ENCODE assay signal across 32 mouse cellular contexts in the genomic region with DNA sequence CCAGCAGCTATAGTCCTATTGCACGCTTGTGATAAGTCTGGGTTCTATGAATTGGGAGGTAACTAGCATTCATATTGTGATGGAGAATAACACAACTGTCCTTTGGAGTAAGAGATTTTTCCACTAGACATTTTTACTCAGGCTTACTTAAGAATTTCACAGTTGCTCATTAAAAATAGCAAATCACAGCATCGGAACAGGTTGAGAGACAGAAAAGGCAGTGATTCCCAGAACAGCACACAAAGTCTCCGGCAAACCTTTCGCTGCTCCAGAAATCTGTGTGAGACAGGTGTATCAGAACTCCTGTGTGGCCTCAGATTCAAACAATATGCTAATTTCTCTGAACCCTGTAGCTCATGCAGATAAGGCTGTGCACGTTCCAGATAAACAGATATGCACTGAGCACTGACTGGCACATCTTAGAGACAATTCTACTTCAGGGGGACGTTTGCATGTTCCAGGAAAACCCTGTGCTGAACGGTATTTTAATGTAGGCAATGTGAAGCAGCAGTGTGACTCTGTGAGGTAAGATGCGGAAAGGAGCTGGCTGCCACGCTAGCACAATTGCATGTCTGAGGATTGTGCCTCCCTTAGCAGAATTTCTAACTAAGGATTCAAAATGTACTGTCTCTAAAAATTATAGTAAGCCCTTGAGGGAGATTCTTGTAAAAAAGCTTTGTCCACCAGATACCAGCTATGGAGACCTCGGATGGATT.
DNase-seq lines count a peak whose midpoint lies in the region; ATAC-seq and TF ChIP-seq lines count a peak whose summit lies in the region.
"Had no signal": no experiment of that assay in that cellular context is flagged by ENCODE, and none has a peak within 500 bp of the region (broad histone marks: within the 10 kb centered on the region; RNA-seq: fewer than 3 reads in every experiment).

No protein-coding gene starts in this region.

- H3K4me1 ChIP-seq in midbrain, postnatal 0 days (ENCODE audit: insufficient read depth, low read length): no peaks in the 10 kb centered on the region
- no peaks in the 10 kb centered on the region for H3K4me1 ChIP-seq in midbrain, embryonic 15.5 days
- H3K4me1 ChIP-seq: embryonic facial prominence, embryonic 10.5 days; embryonic facial prominence, embryonic 15.5 days; intestine, embryonic 15.5 days; limb, embryonic 10.5 days; limb, embryonic 15.5 days; liver, embryonic 13.5 days; megakaryocyte, embryonic 14.5 days; midbrain, embryonic 13.5 days; stomach, embryonic 15.5 days had no signal

- no peak overlapping the region for H3K4me3 ChIP-seq in midbrain, postnatal 0 days (ENCODE audit: low read depth, low read length)
- no peak overlapping the region for H3K4me3 ChIP-seq in midbrain, embryonic 15.5 days
- H3K4me3 ChIP-seq: embryonic facial prominence, embryonic 10.5 days; embryonic facial prominence, embryonic 15.5 days; intestine, embryonic 15.5 days; limb, embryonic 10.5 days; limb, embryonic 15.5 days; liver, embryonic 13.5 days; megakaryocyte, embryonic 14.5 days; midbrain, embryonic 13.5 days; stomach, embryonic 15.5 days had no signal

- no peaks in the 10 kb centered on the region for H3K36me3 ChIP-seq in midbrain, postnatal 0 days (ENCODE audit: insufficient read depth, low read length)
- no peaks in the 10 kb centered on the region for H3K36me3 ChIP-seq in midbrain, embryonic 15.5 days (replicated peaks)
- H3K36me3 ChIP-seq: embryonic facial prominence, embryonic 10.5 days; embryonic facial prominence, embryonic 15.5 days; G1E; intestine, embryonic 15.5 days; limb, embryonic 10.5 days; limb, embryonic 15.5 days; liver, embryonic 13.5 days; midbrain, embryonic 13.5 days; stomach, embryonic 15.5 days had no signal

- 65% methylated on average over 10 of the region's 10 CpGs for WGBS in midbrain, postnatal 0 days
- WGBS in midbrain, embryonic 15.5 days: 76% methylated on average over 10 of the region's 10 CpGs

- no peaks in the 10 kb centered on the region for H3K27me3 ChIP-seq in midbrain, postnatal 0 days (ENCODE audit: insufficient read depth, low read length)
- no peaks in the 10 kb centered on the region for H3K27me3 ChIP-seq in midbrain, embryonic 15.5 days (replicated peaks)
- H3K27me3 ChIP-seq: embryonic facial prominence, embryonic 15.5 days; intestine, embryonic 15.5 days; limb, embryonic 15.5 days; liver, embryonic 13.5 days; megakaryocyte, embryonic 14.5 days; midbrain, embryonic 13.5 days; stomach, embryonic 15.5 days had no signal

- H3K4me2 ChIP-seq in midbrain, postnatal 0 days (ENCODE audit: low read depth, low read length, poor library complexity, severe bottlenecking): no peak overlapping the region
- H3K4me2 ChIP-seq in midbrain, embryonic 15.5 days: no peak overlapping the region
- H3K4me2 ChIP-seq: embryonic facial prominence, embryonic 15.5 days; intestine, embryonic 15.5 days; limb, embryonic 15.5 days; liver, embryonic 13.5 days; midbrain, embryonic 13.5 days; stomach, embryonic 15.5 days had no signal

- no peak for DNase-seq in frontal cortex, postnatal 10 days (ENCODE audit: low spot score in 2 of 2)
- DNase-seq in midbrain, postnatal 0 days (ENCODE audit: low spot score): peak; percentile 2
- peak; percentile 15 to 34 for DNase-seq in left cerebral cortex, postnatal 14 days (ENCODE audit: low spot score in 2 of 2)
- peak; percentile 1 to 10 for DNase-seq in right cerebral cortex, postnatal 36 days (ENCODE audit: low spot score in 2 of 2)
- no peak for DNase-seq in ovary, postnatal 14 days (ENCODE audit: low spot score)
- no peak for DNase-seq in retina, embryonic 14.5 days (ENCODE audit: low spot score)
- DNase-seq: adrenal gland, adult 8-10 months; cerebellum, adult 18-20 months; cerebellum, postnatal 10 days; gastrocnemius, postnatal 10 days; heart, postnatal 14 days; kidney, adult 8-10 months; kidney, postnatal 4 days; liver, embryonic 13.5 days; lung, adult 18-20 months; lung, postnatal 4 days; thymus, postnatal 14 days had no signal

- no peak for TF ChIP-seq CTCF in midbrain, postnatal 0 days (IDR thresholded peaks at IDR 0.05)

- intact Hi-C loops in left cerebral cortex, postnatal 14 days (cut with DNase I): no loop called here

- ATAC-seq in frontal cortex, adult (ENCODE audit: low TSS enrichment): peak; percentile 95
- no peak for ATAC-seq in midbrain, postnatal 0 days (ENCODE audit: low FRiP score)
- ATAC-seq in midbrain, embryonic 15.5 days (replicated peaks): no peak
- ATAC-seq: forebrain, embryonic 14.5 days; hindbrain, postnatal 0 days; intestine, embryonic 15.5 days; lung, postnatal 0 days; midbrain, embryonic 13.5 days had no signal

- H3K9ac ChIP-seq in midbrain, postnatal 0 days (replicated peaks; ENCODE audit: low read length, poor library complexity, severe bottlenecking): no peak overlapping the region
- no peak overlapping the region for H3K9ac ChIP-seq in midbrain, embryonic 15.5 days
- H3K9ac ChIP-seq: embryonic facial prominence, embryonic 15.5 days; intestine, embryonic 15.5 days; limb, embryonic 15.5 days; liver, embryonic 13.5 days; midbrain, embryonic 13.5 days; stomach, embryonic 15.5 days had no signal

- no peaks in the 10 kb centered on the region for H3K9me3 ChIP-seq in midbrain, postnatal 0 days (ENCODE audit: low read length)
- H3K9me3 ChIP-seq in midbrain, embryonic 15.5 days: no peaks in the 10 kb centered on the region
- H3K9me3 ChIP-seq: embryonic facial prominence, embryonic 10.5 days; embryonic facial prominence, embryonic 15.5 days; G1E; intestine, embryonic 15.5 days; limb, embryonic 10.5 days; limb, embryonic 15.5 days; midbrain, embryonic 13.5 days; stomach, embryonic 15.5 days had no signal

- H3K27ac ChIP-seq in midbrain, postnatal 0 days (ENCODE audit: low read depth, low read length): no peak overlapping the region
- no peak overlapping the region for H3K27ac ChIP-seq in midbrain, embryonic 15.5 days
- H3K27ac ChIP-seq: embryonic facial prominence, embryonic 10.5 days; embryonic facial prominence, embryonic 15.5 days; hindbrain, postnatal 0 days; intestine, embryonic 15.5 days; kidney, postnatal 0 days; limb, embryonic 10.5 days; limb, embryonic 15.5 days; liver, embryonic 13.5 days; midbrain, embryonic 13.5 days; stomach, embryonic 15.5 days had no signal

Comparison
In these comparisons a context has a peak if more than half of its experiments do, and no peak if none do; other contexts are left out.
1. DNase-seq: peak in midbrain, postnatal 0 days (single experiment), left cerebral cortex, postnatal 14 days (2 of 2) and right cerebral cortex, postnatal 36 days (2 of 2); none in frontal cortex, postnatal 10 days (0 of 2), ovary, postnatal 14 days (single experiment) and retina, embryonic 14.5 days (single experiment).